In genomic region chr10:19094297-19094696, GRCm38 (mm10) we compare ENCODE assay signal across 10 mouse cellular contexts.
DNase-seq lines count a peak whose midpoint lies in the region; ATAC-seq lines count a peak whose summit lies in the region.
"Had no signal": no experiment of that assay in that cellular context is flagged by ENCODE, and none has a peak within 500 bp of the region (broad histone marks: within the 10 kb centered on the region; RNA-seq: fewer than 3 reads in every experiment).

No protein-coding gene starts in this region.

- H3K4me2 ChIP-seq in forebrain, embryonic 16.5 days (ENCODE audit: low read length), result no peak overlapping the region
- H3K4me2 ChIP-seq: hindbrain, embryonic 15.5 days had no signal

- 0 out of 2 replicates have a peak, but pooled peaks have one; percentile 63 for ATAC-seq in frontal cortex, adult (ENCODE audit: low TSS enrichment)
- no peak for ATAC-seq in forebrain, embryonic 16.5 days
- ATAC-seq: Patski had no signal

- DNase-seq in frontal cortex, postnatal 25 days (ENCODE audit: low spot score in 2 of 2), result no peak
- DNase-seq in ES-CJ7 (ENCODE audit: low read depth, low spot score), result peak; percentile 54
- DNase-seq in fat pad, adult 2 months (ENCODE audit: extremely low read depth, low read depth, low spot score), result peak; percentile 4
- DNase-seq in kidney, postnatal 4 days, result peak; percentile 20 to 45
- peak; percentile 70 for DNase-seq in lung, postnatal 10 days
- peak; percentile 76 to 87 for DNase-seq in spleen, postnatal 4 days (ENCODE audit: low spot score in 2 of 2)

- no peaks in the 10 kb centered on the region for H3K27me3 ChIP-seq in forebrain, embryonic 16.5 days (replicated peaks; ENCODE audit: control insufficient read depth, insufficient read depth, low read length)
- H3K27me3 ChIP-seq: hindbrain, embryonic 15.5 days; Patski had no signal

- H3K36me3 ChIP-seq in forebrain, embryonic 16.5 days (ENCODE audit: control insufficient read depth, insufficient read depth), result no peaks in the 10 kb centered on the region
- H3K36me3 ChIP-seq: hindbrain, embryonic 15.5 days had no signal

- no peak overlapping the region for H3K4me3 ChIP-seq in forebrain, embryonic 16.5 days (replicated peaks; ENCODE audit: low read length)
- H3K4me3 ChIP-seq: hindbrain, embryonic 15.5 days had no signal

- no peaks in the 10 kb centered on the region for H3K9me3 ChIP-seq in forebrain, embryonic 16.5 days (ENCODE audit: control insufficient read depth, low read length)
- H3K9me3 ChIP-seq: hindbrain, embryonic 15.5 days had no signal

- no peaks in the 10 kb centered on the region for H3K4me1 ChIP-seq in forebrain, embryonic 16.5 days (replicated peaks; ENCODE audit: control insufficient read depth, insufficient read depth, low read length)
- H3K4me1 ChIP-seq: hindbrain, embryonic 15.5 days had no signal

- no peak overlapping the region for H3K9ac ChIP-seq in forebrain, embryonic 16.5 days (replicated peaks; ENCODE audit: low read depth, low read length)
- H3K9ac ChIP-seq: hindbrain, embryonic 15.5 days had no signal

- 61% methylated on average over 8 of the region's 8 CpGs for WGBS in forebrain, embryonic 16.5 days

- no peak overlapping the region for H3K27ac ChIP-seq in forebrain, embryonic 16.5 days (ENCODE audit: low read length)
- H3K27ac ChIP-seq: hindbrain, embryonic 15.5 days had no signal

Comparison
In these comparisons a context has a peak if more than half of its experiments do, and no peak if none do; other contexts are left out.
1. DNase-seq: peak in ES-CJ7 (single experiment), fat pad, adult 2 months (single experiment), kidney, postnatal 4 days (2 of 2), lung, postnatal 10 days (single experiment) and spleen, postnatal 4 days (2 of 2); none in frontal cortex, postnatal 25 days (0 of 2).